In the genomic region with DNA sequence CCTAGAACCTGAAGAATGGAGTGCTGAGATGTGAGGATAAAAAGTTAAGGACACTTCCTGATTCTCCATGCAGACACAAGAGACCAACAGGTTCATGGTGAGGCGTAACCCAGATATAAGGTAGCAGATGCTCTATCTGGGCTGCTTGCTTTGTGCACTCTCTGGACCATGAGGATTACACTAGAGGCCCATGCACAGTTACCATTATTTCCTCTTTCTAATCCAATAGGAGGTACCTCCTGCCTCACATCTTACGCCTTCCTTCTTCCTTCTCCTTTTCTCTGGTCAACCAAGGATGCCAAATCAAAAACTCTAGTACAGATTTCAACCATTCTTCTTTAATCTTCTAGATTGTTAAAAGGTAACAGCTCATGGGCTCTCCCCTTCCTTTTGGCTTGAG, we compare ENCODE assay signal across 25 mouse cellular contexts.
DNase-seq lines count a peak whose midpoint lies in the region; ATAC-seq and TF ChIP-seq lines count a peak whose summit lies in the region.
"Had no signal": no experiment of that assay in that cellular context is flagged by ENCODE, and none has a peak within 500 bp of the region (broad histone marks: within the 10 kb centered on the region; RNA-seq: fewer than 3 reads in every experiment).

No protein-coding gene starts in this region.

- H3K36me3 ChIP-seq in midbrain, embryonic 11.5 days (ENCODE audit: control insufficient read depth, insufficient read depth, low read length): no peaks in the 10 kb centered on the region
- H3K36me3 ChIP-seq: embryonic facial prominence, embryonic 13.5 days; embryonic facial prominence, embryonic 15.5 days; forebrain, embryonic 10.5 days; forebrain, embryonic 12.5 days; G1E had no signal

- ATAC-seq in common myeloid progenitor, adult 5-6 weeks (replicated peaks; ENCODE audit: low read depth, poor library complexity, severe bottlenecking): 0 out of 2 replicates have a peak, but pooled peaks have one; percentile 36
- ATAC-seq in megakaryocyte, adult 5-6 weeks (ENCODE audit: poor library complexity, severe bottlenecking): 0 out of 2 replicates have a peak, but pooled peaks have one; percentile 48
- ATAC-seq in midbrain, embryonic 11.5 days (ENCODE audit: low FRiP score): no peak
- ATAC-seq: activated CD4-positive, CD25-positive, alpha-beta regulatory T cell, adult 4 months; CD4-positive, CD25-positive, alpha-beta regulatory T cell, adult 4 months; forebrain, embryonic 14.5 days; forebrain, embryonic 16.5 days; Patski had no signal

- DNase-seq in cerebellum, adult 2 months: no peak
- no peak for DNase-seq in cerebellum, postnatal 36 days
- DNase-seq in A20 (ENCODE audit: low read depth, low spot score): peak; percentile 46
- no peak for DNase-seq in layer of hippocampus, adult 18-20 months (ENCODE audit: low spot score in 2 of 2)
- no peak for DNase-seq in midbrain, embryonic 11.5 days (ENCODE audit: low spot score, missing footprints)
- no peak for DNase-seq in B cell, adult 2 months
- DNase-seq: adrenal gland, adult 2 months; adrenal gland, postnatal 10 days; adrenal gland, postnatal 25 days; cerebellum, adult 11-12 months; cerebellum, adult 8-10 months; embryo, embryonic 11 days had no signal

- H3K4me2 ChIP-seq in midbrain, embryonic 11.5 days: no peak overlapping the region
- H3K4me2 ChIP-seq: embryonic facial prominence, embryonic 13.5 days; embryonic facial prominence, embryonic 15.5 days; forebrain, embryonic 12.5 days had no signal

- peaks cover 11% of the 10 kb centered on the region for H3K4me1 ChIP-seq in cerebellum, adult 2 months (ENCODE audit: control insufficient read depth, insufficient read depth, low read length)
- H3K4me1 ChIP-seq in midbrain, embryonic 11.5 days (ENCODE audit: control insufficient read depth, insufficient read depth, low read length): no peaks in the 10 kb centered on the region
- H3K4me1 ChIP-seq: forebrain, embryonic 10.5 days; forebrain, embryonic 12.5 days had no signal

- no peaks in the 10 kb centered on the region for H3K27me3 ChIP-seq in cerebellum, adult 2 months (ENCODE audit: control insufficient read depth, insufficient read depth, low read length)
- no peaks in the 10 kb centered on the region for H3K27me3 ChIP-seq in midbrain, embryonic 11.5 days (ENCODE audit: control insufficient read depth, insufficient read depth, low read length)
- H3K27me3 ChIP-seq: embryonic facial prominence, embryonic 13.5 days; embryonic facial prominence, embryonic 15.5 days; forebrain, embryonic 12.5 days; Patski had no signal

- peak overlapping the region; percentile 5; the same call in 1 of the 2 replicates for H3K27ac ChIP-seq in cerebellum, adult 2 months (ENCODE audit: insufficient read depth, low read length)
- no peak overlapping the region for H3K27ac ChIP-seq in midbrain, embryonic 11.5 days (ENCODE audit: low read depth, low read length)
- H3K27ac ChIP-seq: embryonic facial prominence, embryonic 13.5 days; embryonic facial prominence, embryonic 15.5 days; forebrain, embryonic 10.5 days; forebrain, embryonic 12.5 days had no signal

- TF ChIP-seq POLR2A in cerebellum, adult 2 months (IDR thresholded peaks at IDR 0.05; ENCODE audit: borderline replicate concordance, insufficient read depth, low read length): no peak

- H3K9me3 ChIP-seq in midbrain, embryonic 11.5 days (ENCODE audit: control insufficient read depth, low read length): no peaks in the 10 kb centered on the region
- H3K9me3 ChIP-seq: embryonic facial prominence, embryonic 13.5 days; embryonic facial prominence, embryonic 15.5 days; forebrain, embryonic 10.5 days; forebrain, embryonic 12.5 days had no signal

- H3K4me3 ChIP-seq in cerebellum, adult 2 months (replicated peaks; ENCODE audit: insufficient read depth, low read depth, low read length): no peak overlapping the region
- no peak overlapping the region for H3K4me3 ChIP-seq in midbrain, embryonic 11.5 days (ENCODE audit: low read depth, low read length)
- H3K4me3 ChIP-seq: embryonic facial prominence, embryonic 13.5 days; embryonic facial prominence, embryonic 15.5 days; erythroblast, embryonic 14.5 days; forebrain, embryonic 10.5 days; forebrain, embryonic 12.5 days had no signal

- WGBS in cerebellum, adult 2 months: 97% methylated on average over 2 of the region's 2 CpGs
- 95% methylated on average over 2 of the region's 2 CpGs for WGBS in midbrain, embryonic 11.5 days

- no peak overlapping the region for H3K9ac ChIP-seq in midbrain, embryonic 11.5 days (ENCODE audit: low read length)
- H3K9ac ChIP-seq: embryonic facial prominence, embryonic 13.5 days; embryonic facial prominence, embryonic 15.5 days; forebrain, embryonic 12.5 days had no signal

- no peak for TF ChIP-seq CTCF in cerebellum, adult 2 months (IDR thresholded peaks at IDR 0.05; ENCODE audit: borderline replicate concordance, insufficient read depth, low read depth, low read length)
